Mouse (Mus musculus) erythroblast, embryonic 14.5 days (primary cell): Measurements from ENCODE around the gene Hus1b.

Experiments used
- GATA1 ChIP-seq: IDR thresholded peaks from 2 replicates; pipeline ENCODE4 v1.6.1; 2012; ENCODE audit warnings: low read length, inconsistent platforms, mixed read lengths
- TAL1 ChIP-seq: IDR thresholded peaks from 3 replicates; pipeline ENCODE4 v1.6.1; 2012; ENCODE audit warnings: low read length, inconsistent platforms, mixed read lengths

DNA sequence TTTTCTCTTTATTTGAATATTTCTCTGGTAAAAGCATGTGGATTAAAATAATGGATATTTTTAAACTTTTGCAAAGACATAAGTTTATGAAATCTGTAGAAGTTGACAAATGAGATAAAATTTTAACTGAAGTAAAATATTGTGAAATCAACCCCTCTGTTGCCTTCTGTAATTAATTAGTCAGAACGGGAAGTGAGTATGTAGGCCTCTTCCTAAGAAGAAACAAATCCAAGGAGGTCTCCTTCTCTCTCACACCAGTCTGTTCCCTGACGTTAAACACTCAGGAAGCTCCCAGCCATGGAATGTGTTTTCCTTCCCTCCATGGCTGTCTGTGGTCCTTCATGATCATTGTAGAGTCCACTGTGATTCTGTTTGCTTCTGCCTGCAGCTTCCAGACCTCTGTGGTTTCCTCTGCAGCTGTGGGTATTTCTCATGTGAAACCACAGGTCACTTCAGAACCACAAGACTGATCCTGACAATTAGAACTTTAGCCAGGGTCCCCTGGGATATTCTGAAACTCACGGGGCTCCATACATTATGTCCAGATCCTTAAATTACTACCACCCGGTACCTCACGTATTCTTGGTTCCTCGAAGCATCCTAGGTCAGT is 46.8 kb upstream of the Hus1b start:
- TF ChIP-seq GATA1 = no peak
- no peak for TF ChIP-seq TAL1
